Mouse (Mus musculus) adrenal gland, postnatal 14 days (tissue): ENCODE measurements around the gene Fyco1. TPM values are rescaled to one million over a fixed set of nuclear protein-coding genes. Genes with fewer than 3 reads are reported as not detected.

Experiments
- total RNA-seq: library from RNA; stranded (reverse); gene quantifications from 2 replicates; pipeline ENCODE4 v1.2.3, GENCODE M21; 2021

The Fyco1 gene
- total RNA-seq, 1 experiment from 2014 or later: 41.8 TPM

Other genes starting within 250 kb of the Fyco1 start
- not detected in 2 replicates for gene Slc6a20b, start 219.3 kb downstream of the Fyco1 start, total RNA-seq
- gene Ccr9, start 173.5 kb downstream of the Fyco1 start, total RNA-seq: 0.85 and 1.1 TPM in 2 replicates
- 0.15 and 0.41 TPM in 2 replicates for gene Slc6a20a, start 173.0 kb downstream of the Fyco1 start, total RNA-seq
- gene Lztfl1, start 134.2 kb downstream of the Fyco1 start, total RNA-seq: 43.7 and 46.3 TPM in 2 replicates
- 0.83 TPM in 1 of 2 replicates, not detected in the other for gene Cxcr6, start 45.4 kb downstream of the Fyco1 start, total RNA-seq
- 0.11 and 0.30 TPM in 2 replicates for gene Xcr1, start 10.1 kb upstream of the Fyco1 start, total RNA-seq
- gene Ccr1, start 116.8 kb upstream of the Fyco1 start, total RNA-seq: 0.86 and 0.89 TPM in 2 replicates
- gene Ccr1l1, start 126.5 kb upstream of the Fyco1 start, total RNA-seq: not detected in 2 replicates
- 0.33 TPM in 1 of 2 replicates, not detected in the other for gene Ccr3, start 170.1 kb upstream of the Fyco1 start, total RNA-seq